Mouse (Mus musculus) midbrain, embryonic 14.5 days (tissue): ENCODE results near the gene Atp6v1g3. TPM values are rescaled to one million over a fixed set of nuclear protein-coding genes. Genes with fewer than 3 reads are reported as not detected.
A peak's percentile ranks its signal among the peaks of the same experiment; 100 is the strongest.

Experiments
- ATAC-seq: fragments of 200-750 bp; cut with Nextera tagmentation; 2 replicates; pipeline ENCODE4 v1.8.0; 2017; ENCODE audit warnings: moderate number of reproducible peaks, moderate library complexity; ENCODE audit not compliant: low FRiP score, low TSS enrichment
- DNase-seq: peaks from one replicate; pipeline ENCODE4 v3.0.0-alpha.2; 2015
- H3K27ac ChIP-seq: fragments of 300-500 bp; sonication (generic); replicated peaks from 2 replicates; pipeline ENCODE4 v1.5.1; 2014; ENCODE audit warnings: mild to moderate bottlenecking, low read depth, low read length, moderate library complexity
- H3K27me3 ChIP-seq: fragments of 300-500 bp; sonication (generic); 2 replicates; pipeline ENCODE4 v1.6.1; 2014; ENCODE audit warnings: low read length, control low read depth, mixed read lengths; ENCODE audit not compliant: control insufficient read depth, insufficient read depth
- H3K36me3 ChIP-seq: fragments of 300-500 bp; sonication (generic); 2 replicates; pipeline ENCODE4 v1.6.1; 2014; ENCODE audit warnings: low read length, control low read depth; ENCODE audit not compliant: control insufficient read depth, insufficient read depth
- H3K4me1 ChIP-seq: fragments of 300-500 bp; sonication (generic); 2 replicates; pipeline ENCODE4 v1.6.1; 2014; ENCODE audit warnings: mild to moderate bottlenecking, antibody characterized with exemption, low read length, control low read depth; ENCODE audit not compliant: control insufficient read depth, insufficient read depth
- H3K4me2 ChIP-seq: fragments of 300-500 bp; sonication (generic); 2 replicates; pipeline ENCODE4 v1.6.1; 2014; ENCODE audit warnings: mild to moderate bottlenecking, low read length, moderate library complexity
- H3K4me3 ChIP-seq: fragments of 300-500 bp; sonication (generic); replicated peaks from 2 replicates; pipeline ENCODE4 v1.5.1; 2014; ENCODE audit warnings: low read depth, low read length
- H3K9ac ChIP-seq: fragments of 300-500 bp; sonication (generic); replicated peaks from 2 replicates; pipeline ENCODE4 v1.6.1; 2014; ENCODE audit warnings: mild to moderate bottlenecking, low read length, moderate library complexity
- H3K9me3 ChIP-seq: fragments of 300-500 bp; sonication (generic); 2 replicates; pipeline ENCODE4 v1.6.1; 2016; ENCODE audit warnings: low read length, control low read depth, mixed read lengths; ENCODE audit not compliant: control insufficient read depth
- WGBS: fragments of 180-500 bp; shearing (Covaris S2); extraction: QIAGEN DNeasy Blood & Tissue Kit; methylation state at CpG from one replicate; pipeline ENCODE4 v1.1.7; 2014; 5-methylcytosine and 5-hydroxymethylcytosine counted together
- polyA plus RNA-seq: library from polyadenylated mRNA; unstranded; fragments of >200 nt; fragmentation: Nextera tagmentation; extraction: Ambion mirVana; gene quantifications from 2 replicates; pipeline ENCODE4 v1.2.1, GENCODE M21; 2014

The Atp6v1g3 gene
- not detected in 2 replicates for polyA plus RNA-seq

DNA sequence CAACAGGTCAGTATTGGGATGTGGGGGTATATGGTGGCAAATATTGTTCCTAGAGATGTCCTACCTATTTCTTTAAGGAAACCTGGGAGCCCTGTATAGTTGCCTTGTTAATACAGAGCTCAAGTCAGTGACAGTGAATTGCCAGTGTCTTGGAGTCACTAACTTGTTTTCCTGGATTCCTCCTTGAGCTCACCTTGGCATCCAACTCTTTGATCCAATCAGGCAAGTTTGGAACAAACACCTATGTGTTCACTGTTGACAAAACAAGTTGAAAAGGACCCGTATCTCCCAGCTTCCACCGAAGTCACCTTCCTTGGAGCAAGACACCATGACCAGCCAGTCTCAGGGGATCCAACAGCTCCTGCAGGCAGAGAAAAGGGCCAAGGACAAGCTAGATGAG is at the start of gene Atp6v1g3:
Gene Atp6v1g3, plus strand, starts transcription at position 301 of the 400 bp plus-strand sequence.
- no peak within 1 kb of the TSS for H3K9ac ChIP-seq
- no peaks in the 10 kb centered on the region for H3K4me1 ChIP-seq
- ATAC-seq (no peak), DNase-seq (no peak)
- no peaks in the 10 kb centered on the region for H3K27me3 ChIP-seq
- no peak within 1 kb of the TSS for H3K4me2 ChIP-seq
- H3K9me3 ChIP-seq, result no peaks in the 10 kb centered on the region
- WGBS, result 95% methylated on average over 2 of the region's 2 CpGs
- no peaks in the 10 kb centered on the region for H3K36me3 ChIP-seq
- H3K27ac ChIP-seq, result no peak within 1 kb of the TSS
- no peak within 1 kb of the TSS for H3K4me3 ChIP-seq

DNA sequence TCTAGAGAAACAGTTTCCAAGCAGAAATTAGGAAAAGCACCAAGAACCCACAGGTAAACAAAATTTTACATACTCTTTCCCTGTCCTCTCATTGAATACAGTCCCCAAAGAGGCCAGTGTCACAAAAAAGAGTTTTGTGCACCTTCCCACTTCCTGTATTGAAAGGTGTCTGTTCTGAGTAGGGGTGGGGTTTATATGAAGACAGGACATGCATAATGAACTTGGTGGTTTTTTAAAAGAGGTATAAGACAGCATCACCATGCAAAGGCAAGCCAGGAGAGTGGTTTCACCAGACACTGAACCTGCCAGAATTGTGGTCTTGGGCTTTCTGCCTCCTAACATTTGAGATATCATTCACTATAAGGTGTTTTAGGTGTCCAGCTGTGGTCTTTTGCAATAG is 40.5 kb upstream of the Atp6v1g3 start:
- H3K4me2 ChIP-seq, result no peak overlapping the region
- no peaks in the 10 kb centered on the region for H3K9me3 ChIP-seq
- no peaks in the 10 kb centered on the region for H3K27me3 ChIP-seq
- no peak overlapping the region for H3K4me3 ChIP-seq
- H3K9ac ChIP-seq, result no peak overlapping the region
- H3K27ac ChIP-seq, result no peak overlapping the region
- H3K4me1 ChIP-seq, result no peaks in the 10 kb centered on the region
- no peak for DNase-seq
- ATAC-seq, result no peak
- no peaks in the 10 kb centered on the region for H3K36me3 ChIP-seq

- no peak overlapping the region for H3K4me3 ChIP-seq
- H3K9me3 ChIP-seq, result no peaks in the 10 kb centered on the region
- no peak for ATAC-seq
- H3K36me3 ChIP-seq, result no peaks in the 10 kb centered on the region
- DNase-seq, result no peak
- H3K4me1 ChIP-seq, result no peaks in the 10 kb centered on the region
- H3K4me2 ChIP-seq, result no peak overlapping the region
- no peak overlapping the region for H3K9ac ChIP-seq
- 91% methylated on average over 2 of the region's 2 CpGs for WGBS
- no peak overlapping the region for H3K27ac ChIP-seq
- H3K27me3 ChIP-seq, result no peaks in the 10 kb centered on the region
Measured at GRCm38 (mm10) chr1:138237252-138237651, 36.3 kb upstream of the Atp6v1g3 start.

- H3K4me1 ChIP-seq, result no peaks in the 10 kb centered on the region
- no peaks in the 10 kb centered on the region for H3K27me3 ChIP-seq
- H3K27ac ChIP-seq, result no peak overlapping the region
- ATAC-seq (no peak), DNase-seq (peak; percentile 1)
- WGBS, result 66% methylated on average over 5 of the region's 5 CpGs
- no peak overlapping the region for H3K4me2 ChIP-seq
- H3K4me3 ChIP-seq, result no peak overlapping the region
- H3K9ac ChIP-seq, result no peak overlapping the region
- H3K9me3 ChIP-seq, result no peaks in the 10 kb centered on the region
- H3K36me3 ChIP-seq, result no peaks in the 10 kb centered on the region
Measured at GRCm38 (mm10) chr1:138243947-138244346, 29.6 kb upstream of the Atp6v1g3 start.

GRCm38 (mm10) chr1:138244485-138244884 is 29.1 kb upstream of the Atp6v1g3 start:
- H3K4me3 ChIP-seq, result no peak overlapping the region
- no peak for ATAC-seq

GRCm38 (mm10) chr1:138245103-138245502 is 28.4 kb upstream of the Atp6v1g3 start:
- Histone ChIP-seq H3K4me2 (no peak overlapping the region), H3K4me1 (no peaks in the 10 kb centered on the region), H3K9ac (no peak overlapping the region), H3K36me3 (no peaks in the 10 kb centered on the region), H3K4me3 (no peak overlapping the region), H3K27me3 (no peaks in the 10 kb centered on the region), H3K27ac (no peak overlapping the region), H3K9me3 (no peaks in the 10 kb centered on the region)
- no peak for ATAC-seq
- no peak for DNase-seq
- WGBS, result 84% methylated on average over 4 of the region's 4 CpGs

More at GRCm38 (mm10) chr1:138244485-138244884, 29.1 kb upstream of the Atp6v1g3 start:
- Histone ChIP-seq H3K4me2 (no peak overlapping the region), H3K9me3 (no peaks in the 10 kb centered on the region), H3K36me3 (no peaks in the 10 kb centered on the region), H3K27me3 (no peaks in the 10 kb centered on the region), H3K27ac (no peak overlapping the region), H3K4me1 (no peaks in the 10 kb centered on the region), H3K9ac (no peak overlapping the region)
- WGBS, result 41% methylated on average over 7 of the region's 7 CpGs
- DNase-seq, result peak; percentile 56

GRCm38 (mm10) chr1:138245533-138245932 is 28.0 kb upstream of the Atp6v1g3 start:
- WGBS, result 77% methylated on average over 3 of the region's 3 CpGs
- Histone ChIP-seq H3K27ac (no peak overlapping the region), H3K4me3 (no peak overlapping the region), H3K9me3 (no peaks in the 10 kb centered on the region), H3K4me2 (no peak overlapping the region), H3K9ac (no peak overlapping the region), H3K4me1 (no peaks in the 10 kb centered on the region), H3K27me3 (no peaks in the 10 kb centered on the region), H3K36me3 (no peaks in the 10 kb centered on the region)
- DNase-seq (peak; percentile 53), ATAC-seq (no peak)

- Histone ChIP-seq H3K4me2 (no peak overlapping the region), H3K27me3 (no peaks in the 10 kb centered on the region), H3K9ac (no peak overlapping the region), H3K4me3 (no peak overlapping the region), H3K9me3 (no peaks in the 10 kb centered on the region), H3K4me1 (no peaks in the 10 kb centered on the region), H3K27ac (no peak overlapping the region), H3K36me3 (no peaks in the 10 kb centered on the region)
- peak; percentile 45 for DNase-seq
- peak; percentile 63 for ATAC-seq
- WGBS, result 65% methylated on average over 7 of the region's 7 CpGs
Measured at GRCm38 (mm10) chr1:138246438-138247164, 26.9 kb upstream of the Atp6v1g3 start.
